Mouse (Mus musculus): ENCODE results near the gene Arhgef18. TPM values are rescaled to one million over a fixed set of nuclear protein-coding genes. Genes with fewer than 3 reads are reported as not detected.

The Arhgef18 gene
- polyA plus RNA-seq, 1 experiment from 2014 or later, result 37.0 TPM

DNA sequence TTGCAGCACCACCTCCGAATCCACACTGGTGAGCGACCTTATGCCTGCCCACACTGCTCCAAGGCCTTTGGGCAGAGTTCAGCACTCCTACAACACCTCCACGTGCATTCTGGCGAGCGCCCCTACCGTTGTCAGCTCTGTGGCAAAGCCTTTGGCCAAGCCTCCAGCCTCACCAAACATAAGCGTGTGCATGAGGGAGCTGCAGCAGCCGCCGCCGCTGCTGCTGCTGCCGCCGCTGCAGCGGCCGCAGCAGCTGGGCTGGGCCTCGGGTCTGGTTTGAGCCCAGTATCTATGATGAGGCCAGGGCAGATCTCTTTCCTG is 103.6 kb downstream of the Arhgef18 start:
- CTCF ChIA-PET, result no interaction called here
- POLR2A ChIA-PET, result no interaction called here
- no peaks in the 10 kb centered on the region for H3K27me3 ChIP-seq
- no peak for DNase-seq (ENCODE audit: low read depth, low spot score)
- in situ Hi-C loops (cut with MboI; ENCODE audit: low pct_unique_long_range_greater_than_20kb), result no loop called here
- no peak for TF ChIP-seq CTCF (IDR thresholded peaks at IDR 0.05)
- ATAC-seq, result no peak

DNA sequence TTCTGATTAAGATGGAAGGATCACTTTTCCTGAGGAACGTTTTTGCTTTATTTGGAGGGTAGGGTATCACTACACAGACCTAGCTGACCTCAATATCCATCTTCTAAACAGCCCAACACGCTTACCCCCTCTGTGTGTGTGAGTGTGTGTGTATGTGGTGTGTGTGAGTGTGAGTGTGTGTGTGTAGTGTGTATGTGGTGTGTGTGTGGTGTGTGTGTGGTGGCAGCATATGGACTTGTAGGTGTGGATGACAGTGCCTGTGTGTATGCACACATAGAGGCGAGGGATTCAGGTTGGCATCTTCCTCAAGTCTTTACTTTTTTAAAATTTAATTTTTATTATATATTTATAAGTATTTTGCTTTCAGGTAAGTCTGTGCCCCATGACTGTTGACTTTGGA is 105.8 kb downstream of the Arhgef18 start:
- ATAC-seq (no peak), DNase-seq (ENCODE audit: low read depth, low spot score) (no peak)
- no peaks in the 10 kb centered on the region for H3K27me3 ChIP-seq
- ChIA-PET CTCF (no interaction called here), POLR2A (interaction anchor here (0.7 kb wide), 1 partner anchor 138 kb away, joined by 3 read pairs; no protein-coding TSS in a partner anchor)
- in situ Hi-C loops (cut with MboI; ENCODE audit: low pct_unique_long_range_greater_than_20kb), result no loop called here
- TF ChIP-seq CTCF (IDR thresholded peaks at IDR 0.05), result no peak

DNA sequence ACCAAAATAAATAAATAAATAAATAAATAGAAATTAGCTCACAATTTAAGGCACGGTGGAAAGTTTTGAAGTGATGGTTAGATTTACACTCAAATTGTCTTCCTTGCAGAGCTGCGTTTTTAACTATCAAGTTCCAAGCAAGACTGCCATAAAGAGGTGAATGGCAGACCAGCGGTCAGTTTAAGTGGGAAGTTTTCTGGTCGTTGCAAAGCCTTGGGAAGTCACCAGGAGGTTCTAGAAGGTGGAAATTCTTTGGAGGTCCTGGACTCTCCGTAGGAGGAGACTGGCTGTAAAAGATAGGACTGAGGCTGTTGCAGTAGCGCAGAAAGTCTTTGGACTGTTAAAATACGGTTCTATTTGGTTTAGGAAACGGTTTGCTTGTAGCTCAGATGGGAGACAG is 106.9 kb downstream of the Arhgef18 start:
- in situ Hi-C loops (cut with MboI; ENCODE audit: low pct_unique_long_range_greater_than_20kb), result no loop called here
- no peaks in the 10 kb centered on the region for H3K27me3 ChIP-seq
- CTCF ChIA-PET, result interaction anchor here (2.6 kb wide), 1 partner anchor 16 kb away, joined by 10 read pairs; the partner anchor contains the start of gene Pnpla6
- POLR2A ChIA-PET, result interaction anchor here (1.1 to 2.6 kb wide), 4 partner anchors 8 to 35 kb away, joined by 3 to 13 read pairs (median 5); partner anchors contain the start of gene Pnpla6
- DNase-seq (ENCODE audit: low read depth, low spot score) (no peak), ATAC-seq (peak; percentile 33)
- TF ChIP-seq CTCF (IDR thresholded peaks at IDR 0.05), result no peak

DNA sequence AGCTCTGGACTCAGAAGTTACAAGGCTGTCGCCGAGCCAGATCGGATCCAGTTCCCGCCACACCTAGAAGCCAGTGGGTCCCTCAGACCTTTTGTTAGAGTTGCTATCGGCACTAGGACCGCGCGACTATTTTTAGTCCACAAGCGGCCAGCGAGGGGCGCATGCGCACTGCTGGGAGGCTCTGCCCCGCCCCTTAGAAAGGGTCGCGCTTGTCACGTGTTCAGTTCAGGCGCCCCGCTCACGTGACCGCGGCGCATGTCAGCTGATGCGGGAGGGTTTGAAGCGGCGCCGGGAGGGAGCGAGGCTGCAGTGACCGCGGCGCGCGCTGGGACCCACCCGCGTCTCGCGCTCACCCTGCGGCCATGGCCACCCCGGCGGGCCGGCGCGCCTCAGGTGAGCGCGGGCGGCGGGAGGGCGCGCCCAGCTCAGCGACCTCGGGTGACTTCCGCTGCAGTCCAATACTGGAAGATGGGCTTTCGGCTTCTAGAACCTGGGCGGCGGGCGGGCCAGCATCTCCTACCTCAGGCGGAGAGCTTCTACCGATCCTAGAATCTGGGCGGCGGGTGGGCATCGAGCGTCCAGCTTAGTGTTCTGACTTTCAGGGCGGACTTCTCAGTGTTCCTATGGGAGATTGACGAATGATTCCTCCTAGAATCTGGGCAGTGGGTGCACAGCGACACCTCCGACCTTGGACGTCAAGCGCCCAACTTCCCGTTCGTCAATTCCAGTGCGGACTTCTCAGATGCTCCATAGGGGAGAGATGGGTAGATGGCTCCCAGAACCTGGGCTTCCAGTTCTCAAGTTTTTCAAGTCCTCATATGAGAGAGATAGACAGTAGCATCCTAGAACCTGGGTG is 107.7 kb downstream of the Arhgef18 start, which contains the start of gene Mcoln1:
Gene Mcoln1 (plus strand): TSS at position 223 of the 856 bp plus-strand sequence.
- POLR2A ChIA-PET, result interaction anchor here (1.1 to 2.6 kb wide), 4 partner anchors 9 to 35 kb away, joined by 3 to 13 read pairs (median 5); partner anchors contain the start of gene Pnpla6
- CTCF ChIA-PET, result interaction anchor here (1.1 to 2.6 kb wide), 4 partner anchors 8 to 36 kb away, joined by 3 to 10 read pairs (median 3); partner anchors contain the start of gene Pnpla6

DNA sequence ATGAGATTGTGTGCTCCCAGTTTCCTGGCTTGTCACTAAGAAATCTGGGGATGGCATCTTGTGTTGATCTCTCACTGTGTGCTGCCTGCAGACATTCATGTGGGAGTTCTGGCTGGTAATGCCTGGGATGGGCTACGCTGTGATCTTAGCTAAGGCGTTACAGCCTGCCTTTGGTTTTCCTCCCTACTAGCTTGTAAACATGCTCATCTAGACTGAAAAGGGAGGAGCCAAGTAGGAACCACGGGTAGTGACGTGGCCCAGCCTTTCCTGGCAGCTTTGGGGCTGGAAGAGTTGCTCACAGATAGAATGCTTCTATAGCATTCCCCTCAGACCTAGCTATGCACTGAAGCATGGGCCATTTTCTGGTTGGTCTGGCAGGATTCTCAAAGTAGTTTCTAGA is 109.4 kb downstream of the Arhgef18 start:
- no peaks in the 10 kb centered on the region for H3K27me3 ChIP-seq
- no peak for TF ChIP-seq CTCF (IDR thresholded peaks at IDR 0.05)
- POLR2A ChIA-PET, result no interaction called here
- no peak for ATAC-seq
- in situ Hi-C loops (cut with MboI; ENCODE audit: low pct_unique_long_range_greater_than_20kb), result no loop called here
- no peak for DNase-seq (ENCODE audit: low read depth, low spot score)
- CTCF ChIA-PET, result interaction anchor here (1.7 kb wide), 2 partner anchors 9 to 38 kb away, joined by 3 read pairs; no protein-coding TSS in a partner anchor

More for the DNA sequence above, 107.7 kb downstream of the Arhgef18 start, which contains the start of gene Mcoln1:
- TF ChIP-seq CTCF (IDR thresholded peaks at IDR 0.05), result no peak
- in situ Hi-C loops (cut with MboI; ENCODE audit: low pct_unique_long_range_greater_than_20kb), result no loop called here
- DNase-seq (ENCODE audit: low read depth, low spot score) (peak; percentile 76), ATAC-seq (peak; percentile 80)
- no peaks in the 10 kb centered on the region for H3K27me3 ChIP-seq

Other genes with a start within 250 kb of the Arhgef18 start
- gene Insr, start 113.4 kb upstream of the Arhgef18 start, polyA plus RNA-seq (2021), result 13.8 TPM
- gene A430078G23Rik, start 39.6 kb upstream of the Arhgef18 start, polyA plus RNA-seq (2021), result not detected
- 12.0 TPM for gene Pex11g, start 74.7 kb downstream of the Arhgef18 start, polyA plus RNA-seq (2021)
- gene Tex45, start 77.9 kb downstream of the Arhgef18 start, polyA plus RNA-seq (2021), result not detected
- 45.2 TPM for gene Zfp358, start 100.1 kb downstream of the Arhgef18 start, polyA plus RNA-seq (2021)
- 85.9 TPM for gene Mcoln1, start 107.5 kb downstream of the Arhgef18 start, polyA plus RNA-seq (2021)
- 83.0 TPM for gene Pnpla6, start 122.4 kb downstream of the Arhgef18 start, polyA plus RNA-seq (2021)
- 3.3 TPM for gene C330021F23Rik, start 175.0 kb downstream of the Arhgef18 start, polyA plus RNA-seq (2021)
- gene Camsap3, start 194.3 kb downstream of the Arhgef18 start, polyA plus RNA-seq (2021), result 18.5 TPM
- gene Xab2, start 228.3 kb downstream of the Arhgef18 start, polyA plus RNA-seq (2021), result 48.4 TPM
- gene Pet100, start 228.5 kb downstream of the Arhgef18 start, polyA plus RNA-seq (2021), result 85.7 TPM
- gene Pcp2, start 232.5 kb downstream of the Arhgef18 start, polyA plus RNA-seq (2021), result not detected
- gene Stxbp2, start 237.9 kb downstream of the Arhgef18 start, polyA plus RNA-seq (2021), result 156 TPM